Mouse (Mus musculus): ENCODE measurements around the gene Eps8. TPM values are rescaled to one million over a fixed set of nuclear protein-coding genes. Genes with fewer than 3 reads are reported as not detected.

The Eps8 gene
- total and polyA plus RNA-seq, 3 experiments = 0.08 to 0.15 TPM; not detected in 1

- TF ChIP-seq ZKSCAN1 (IDR thresholded peaks at IDR 0.05; ENCODE audit: low read depth, low read length) = no peak
- no peak for TF ChIP-seq KAT2A (conservative IDR thresholded peaks at IDR 0.05; ENCODE audit: low read depth, low read length)
Observed at GRCm38 (mm10) chr6:137694310-137694709, 39.6 kb upstream of the Eps8 start (continued).

GRCm38 (mm10) chr6:137690550-137691119, 36.0 kb upstream of the Eps8 start:
- Histone ChIP-seq H3K4me3 (ENCODE audit: control insufficient read depth in 1 of 2, insufficient read depth in 1 of 2, low read depth in 2 of 2, low read length in 2 of 2) (no peak overlapping the region), H3K27ac (ENCODE audit: control insufficient read depth, low read depth, low read length) (no peak overlapping the region), H3K79me2 (ENCODE audit: control insufficient read depth, insufficient read depth, low read length, poor library complexity) (no peaks in the 10 kb centered on the region), H3K9me3 (replicated peaks; ENCODE audit: insufficient read depth, low read length) (no peaks in the 10 kb centered on the region), H3K36me3 (ENCODE audit: control insufficient read depth in 1 of 2, insufficient read depth in 2 of 2, low read length in 2 of 2) (no peaks in the 10 kb centered on the region), H3K27me3 (ENCODE audit: control insufficient read depth in 1 of 2, insufficient read depth in 2 of 2, low read length in 2 of 2) (no peaks in the 10 kb centered on the region), H3K9ac (ENCODE audit: control insufficient read depth, low read depth, low read length, poor library complexity, severe bottlenecking) (no peak overlapping the region), H3K4me1 (ENCODE audit: control insufficient read depth in 1 of 2, insufficient read depth in 2 of 2, low read length in 2 of 2) (no peaks in the 10 kb centered on the region)
- DNase-seq (ENCODE audit: low read depth, low spot score) = no peak
- no peak for TF ChIP-seq BHLHE40 (IDR thresholded peaks at IDR 0.05; ENCODE audit: borderline replicate concordance, low read depth, low read length)
- TF ChIP-seq CTCF (IDR thresholded peaks at IDR 0.05 in 2 of 3, conservative IDR thresholded peaks at IDR 0.05 in 1 of 3; ENCODE audit: control insufficient read depth in 1 of 3, insufficient read depth in 1 of 3, low read depth in 2 of 3, low read length in 3 of 3, poor library complexity in 1 of 3, severe bottlenecking in 1 of 3) = no peak
- no peak for TF ChIP-seq USF2 (IDR thresholded peaks at IDR 0.05; ENCODE audit: borderline replicate concordance in 1 of 2, insufficient read depth in 1 of 2, low read depth in 1 of 2, low read length in 2 of 2)
- TF ChIP-seq GATA1 (IDR thresholded peaks at IDR 0.05; ENCODE audit: low read depth, low read length) = no peak
- TF ChIP-seq POLR2AphosphoS2 (IDR thresholded peaks at IDR 0.05; ENCODE audit: low read length) = no peak
- no peak for TF ChIP-seq CHD2 (IDR thresholded peaks at IDR 0.05; ENCODE audit: low read length)
- no peak for TF ChIP-seq MAFK (IDR thresholded peaks at IDR 0.05; ENCODE audit: borderline replicate concordance, low read depth, low read length)
- TF ChIP-seq POLR2AphosphoS5 (IDR thresholded peaks at IDR 0.05; ENCODE audit: borderline replicate concordance, low read depth, low read length) = no peak
- TF ChIP-seq ZC3H11A (IDR thresholded peaks at IDR 0.05; ENCODE audit: low read depth, low read length) = no peak

- no peaks in the 10 kb centered on the region for H3K4me1 ChIP-seq (ENCODE audit: control insufficient read depth in 1 of 2, insufficient read depth in 2 of 2, low read length in 2 of 2)
- H3K27me3 ChIP-seq (ENCODE audit: control insufficient read depth in 1 of 2, insufficient read depth in 2 of 2, low read length in 2 of 2) = no peaks in the 10 kb centered on the region
- no peak overlapping the region for H3K27ac ChIP-seq (ENCODE audit: control insufficient read depth, low read depth, low read length)
- no peak for DNase-seq (ENCODE audit: low read depth, low spot score)
- H3K4me3 ChIP-seq (ENCODE audit: control insufficient read depth in 1 of 2, insufficient read depth in 1 of 2, low read depth in 2 of 2, low read length in 2 of 2) = no peak overlapping the region
- TF ChIP-seq KAT2A (conservative IDR thresholded peaks at IDR 0.05; ENCODE audit: low read depth, low read length) = no peak
- TF ChIP-seq SMC3 (IDR thresholded peaks at IDR 0.05; ENCODE audit: low read depth, low read length) = no peak
- TF ChIP-seq ZC3H11A (IDR thresholded peaks at IDR 0.05; ENCODE audit: low read depth, low read length) = no peak
- TF ChIP-seq CHD1 (IDR thresholded peaks at IDR 0.05; ENCODE audit: low read depth, low read length) = no peak
- TF ChIP-seq CHD2 (IDR thresholded peaks at IDR 0.05; ENCODE audit: low read length) = no peak
- no peak for TF ChIP-seq NRF1 (IDR thresholded peaks at IDR 0.05; ENCODE audit: insufficient read depth, low read depth, low read length, poor library complexity, severe bottlenecking)
- no peak for TF ChIP-seq POLR2AphosphoS2 (IDR thresholded peaks at IDR 0.05; ENCODE audit: low read length)
- no peak for TF ChIP-seq ZKSCAN1 (IDR thresholded peaks at IDR 0.05; ENCODE audit: low read depth, low read length)
- TF ChIP-seq MYC (IDR thresholded peaks at IDR 0.05; ENCODE audit: low read depth, low read length) = no peak
- H3K9me3 ChIP-seq (replicated peaks; ENCODE audit: insufficient read depth, low read length) = no peaks in the 10 kb centered on the region
- no peak overlapping the region for H3K9ac ChIP-seq (ENCODE audit: control insufficient read depth, low read depth, low read length, poor library complexity, severe bottlenecking)
- no peaks in the 10 kb centered on the region for H3K79me2 ChIP-seq (ENCODE audit: control insufficient read depth, insufficient read depth, low read length, poor library complexity)
- no peaks in the 10 kb centered on the region for H3K36me3 ChIP-seq (ENCODE audit: control insufficient read depth in 1 of 2, insufficient read depth in 2 of 2, low read length in 2 of 2)
Observed at GRCm38 (mm10) chr6:137688506-137689105, 33.9 kb upstream of the Eps8 start.
